Mouse (Mus musculus): ENCODE measurements around the gene Golgb1.

The Golgb1 gene

GRCm38 (mm10) chr16:36918505-36918904 lies 43.6 kb downstream of the Golgb1 start:
- no peak for DNase-seq (ENCODE audit: low spot score)

GRCm38 (mm10) chr16:36920410-36920809 lies 45.5 kb downstream of the Golgb1 start:
- DNase-seq (ENCODE audit: low spot score): no peak

GRCm38 (mm10) chr16:36921067-36921613 lies 46.2 kb downstream of the Golgb1 start:
- no peak for DNase-seq (ENCODE audit: low spot score)

- DNase-seq (ENCODE audit: low spot score): no peak
Observed at GRCm38 (mm10) chr16:36921980-36922379, 47.0 kb downstream of the Golgb1 start.

GRCm38 (mm10) chr16:36924312-36924711 lies 49.4 kb downstream of the Golgb1 start:
- DNase-seq (ENCODE audit: low spot score): no peak

GRCm38 (mm10) chr16:36925351-36925750 lies 50.4 kb downstream of the Golgb1 start:
- DNase-seq (ENCODE audit: low spot score): no peak

DNA sequence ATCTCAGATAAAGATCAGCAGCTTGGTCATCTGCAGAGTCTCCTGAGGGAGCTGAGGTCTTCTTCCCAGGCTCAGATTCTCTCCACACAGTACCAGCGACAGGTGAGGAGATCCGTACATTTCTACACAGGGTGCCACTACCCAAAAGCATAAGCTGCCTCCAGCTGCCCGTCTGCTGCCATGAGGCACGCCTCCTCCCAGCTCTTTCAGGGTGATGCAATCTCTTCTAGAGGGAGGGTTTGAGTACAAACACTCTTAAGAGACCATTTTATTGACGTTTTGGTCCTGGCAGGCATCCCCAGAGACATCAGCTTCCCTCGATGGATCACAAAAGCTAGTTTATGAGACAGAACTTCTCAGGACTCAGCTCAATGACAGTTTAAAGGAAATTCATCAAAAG lies 50.9 kb downstream of the Golgb1 start:
- no peak for DNase-seq (ENCODE audit: low spot score)

GRCm38 (mm10) chr16:36926514-36927447 lies 51.8 kb downstream of the Golgb1 start:
- no peak for DNase-seq (ENCODE audit: low spot score)

DNA sequence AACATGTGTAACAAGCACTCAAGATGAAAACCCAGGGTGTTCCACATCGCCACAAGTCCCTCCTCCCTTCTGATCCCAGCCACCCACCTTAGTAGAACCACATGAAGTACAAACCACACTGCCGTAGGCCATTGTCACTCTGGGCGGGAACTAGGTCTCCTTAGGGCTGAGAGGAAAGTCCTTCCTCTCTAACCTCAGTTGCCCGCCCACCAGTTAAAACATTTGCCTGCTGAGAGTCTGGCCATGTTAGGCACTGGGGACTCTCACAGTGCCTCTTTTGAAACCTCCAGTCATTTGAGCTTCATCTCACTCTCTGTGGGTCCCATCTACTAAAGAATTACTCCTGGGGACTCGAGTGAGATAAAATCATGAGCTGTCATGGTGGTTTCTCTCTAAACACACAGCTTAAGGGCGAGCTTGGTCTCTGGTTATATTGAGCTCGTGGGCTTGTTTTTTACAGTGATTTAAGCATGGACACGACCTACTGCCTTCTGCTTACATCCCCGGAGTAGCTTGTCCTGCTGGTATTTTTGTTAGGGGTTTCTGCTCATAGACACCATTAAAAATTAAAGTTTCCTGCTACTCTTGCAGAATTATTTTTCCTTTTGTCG lies 52.7 kb downstream of the Golgb1 start:
- DNase-seq (ENCODE audit: low spot score): no peak

DNA sequence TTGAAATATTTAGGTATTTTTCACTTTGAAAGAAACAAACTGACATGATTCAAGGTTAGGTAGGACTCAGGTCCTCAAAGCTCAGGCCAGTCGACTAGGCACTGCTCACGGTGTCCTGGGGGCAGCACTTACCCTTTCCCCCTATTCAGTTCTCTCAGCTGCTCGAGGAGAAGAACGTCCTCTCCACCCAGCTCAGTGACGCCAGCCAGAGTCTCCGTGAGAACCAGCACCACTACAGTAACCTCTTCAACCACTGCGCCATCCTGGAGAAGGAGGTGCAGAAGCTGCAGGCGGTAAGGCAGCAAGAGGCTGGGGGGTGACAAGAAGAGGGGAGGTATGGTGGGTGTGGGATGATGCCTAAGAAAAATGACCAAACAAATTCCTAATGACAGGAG lies 53.2 kb downstream of the Golgb1 start:
- no peak for DNase-seq (ENCODE audit: low spot score)

DNA sequence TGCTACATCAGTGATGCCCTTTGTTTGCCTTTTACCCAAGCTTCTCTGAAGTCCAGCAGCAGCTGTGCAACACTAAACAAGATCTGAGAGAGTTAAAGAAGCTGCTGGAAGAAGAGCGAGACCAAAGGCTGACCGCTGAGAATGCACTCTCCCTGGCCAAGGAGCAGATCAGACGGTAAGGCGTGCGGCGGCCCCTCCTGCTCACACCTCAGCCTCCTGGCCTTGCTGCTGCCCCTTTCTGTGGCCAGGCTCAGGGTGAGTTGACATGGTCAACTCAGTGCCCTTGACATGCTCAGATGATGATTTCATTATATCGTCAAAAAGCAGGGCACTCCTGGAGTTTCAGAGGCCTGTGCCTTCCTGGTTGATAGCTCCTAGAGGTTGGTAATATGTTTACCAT lies 54.3 kb downstream of the Golgb1 start:
- DNase-seq (ENCODE audit: low spot score): no peak

- no peak for DNase-seq (ENCODE audit: low spot score)
Observed at GRCm38 (mm10) chr16:36930231-36931136, 55.5 kb downstream of the Golgb1 start.

- DNase-seq (ENCODE audit: low spot score): no peak
Observed at GRCm38 (mm10) chr16:36931381-36931780, 56.4 kb downstream of the Golgb1 start.

- no peak for DNase-seq (ENCODE audit: low spot score)
Observed at GRCm38 (mm10) chr16:36931976-36932375, 57.0 kb downstream of the Golgb1 start.

GRCm38 (mm10) chr16:36932546-36932945 lies 57.6 kb downstream of the Golgb1 start:
- no peak for DNase-seq (ENCODE audit: low spot score)

DNA sequence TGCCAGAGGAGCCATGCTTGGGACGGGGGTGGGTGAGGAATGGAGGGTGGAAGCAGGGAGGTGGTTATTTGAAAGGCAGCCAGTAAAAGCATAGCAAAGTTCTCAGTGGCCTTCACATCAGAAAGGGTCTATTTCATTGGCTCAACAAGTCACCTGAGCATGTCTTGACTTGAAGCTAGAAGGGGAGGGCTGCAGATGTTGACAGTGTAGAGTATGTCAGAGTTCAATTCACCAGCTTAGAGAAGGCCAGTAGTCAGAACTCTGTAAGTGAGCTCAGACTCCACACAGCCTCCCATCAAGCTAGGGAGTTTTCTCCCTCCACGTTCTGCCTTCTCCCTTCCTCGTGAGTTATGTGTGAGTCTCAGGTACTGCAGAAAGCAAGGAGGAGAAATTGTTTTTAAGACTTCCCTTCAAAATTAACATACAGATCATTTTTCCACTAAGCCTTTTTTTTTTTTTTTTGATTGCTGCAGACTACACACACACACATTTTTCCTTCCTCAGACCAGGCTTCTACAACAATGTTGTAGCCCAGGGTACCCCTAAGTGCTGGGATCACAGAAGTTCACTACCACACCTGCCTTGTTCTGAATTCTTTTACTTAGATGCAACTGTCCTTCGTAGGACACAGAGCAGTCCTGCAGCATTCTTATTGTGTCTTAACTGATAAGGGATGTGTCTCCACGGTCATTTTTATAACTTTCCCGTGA lies 59.3 kb downstream of the Golgb1 start:
- DNase-seq (ENCODE audit: low spot score): peak; percentile 16

GRCm38 (mm10) chr16:36934841-36935620 lies 60.1 kb downstream of the Golgb1 start, which contains the start of gene Hcls1:
Gene Hcls1 (plus strand): TSS chr16:36934983.
- no peak for DNase-seq (ENCODE audit: low spot score)

DNA sequence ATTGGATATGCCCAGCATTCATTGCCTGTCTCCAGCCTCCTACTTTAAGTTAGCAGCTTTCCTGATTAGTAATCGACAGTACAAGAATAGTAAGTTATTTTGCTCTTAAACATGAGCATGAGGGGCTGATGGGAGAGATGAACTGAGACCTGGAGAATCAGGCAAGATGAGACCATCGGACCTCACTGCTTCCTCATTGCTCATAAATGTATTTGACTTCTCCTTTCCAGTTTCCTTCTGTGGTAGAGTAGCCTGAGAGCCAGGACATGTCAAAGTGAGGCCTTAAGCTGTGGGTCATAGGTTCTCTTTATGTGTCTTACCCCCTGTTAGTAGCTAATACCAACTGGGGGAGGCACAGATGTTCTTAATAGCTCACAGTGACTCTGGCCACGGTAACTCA lies 60.9 kb downstream of the Golgb1 start:
- no peak for DNase-seq (ENCODE audit: low spot score)

DNA sequence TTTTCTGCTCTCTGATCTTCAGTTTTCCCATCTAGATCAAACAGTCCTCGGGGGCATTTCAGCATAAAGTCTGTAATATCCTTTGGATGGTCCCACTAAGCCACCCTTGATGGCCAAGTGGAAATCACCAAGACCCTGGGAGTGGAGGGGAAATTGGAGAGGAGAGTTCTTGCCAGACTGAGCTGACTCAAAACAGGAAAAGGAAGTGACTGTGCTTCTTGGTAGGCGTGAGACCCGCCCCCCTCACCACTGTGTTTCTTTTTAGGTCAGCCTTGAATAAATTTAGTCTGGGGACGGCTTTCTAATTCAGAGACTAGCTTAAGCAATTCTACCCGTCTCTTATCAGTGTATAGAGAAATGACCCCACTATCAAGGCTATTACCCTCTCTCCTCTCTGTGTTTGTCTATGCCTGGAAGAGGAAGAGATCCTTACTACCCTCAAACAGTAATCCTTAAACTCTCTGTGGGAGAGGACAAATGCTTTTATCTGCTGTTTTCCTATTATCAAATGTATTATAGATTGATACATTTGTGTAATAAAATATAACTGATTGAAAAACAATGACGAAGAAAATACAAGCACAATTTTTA lies 66.3 kb downstream of the Golgb1 start:
- DNase-seq (ENCODE audit: low spot score): no peak

DNA sequence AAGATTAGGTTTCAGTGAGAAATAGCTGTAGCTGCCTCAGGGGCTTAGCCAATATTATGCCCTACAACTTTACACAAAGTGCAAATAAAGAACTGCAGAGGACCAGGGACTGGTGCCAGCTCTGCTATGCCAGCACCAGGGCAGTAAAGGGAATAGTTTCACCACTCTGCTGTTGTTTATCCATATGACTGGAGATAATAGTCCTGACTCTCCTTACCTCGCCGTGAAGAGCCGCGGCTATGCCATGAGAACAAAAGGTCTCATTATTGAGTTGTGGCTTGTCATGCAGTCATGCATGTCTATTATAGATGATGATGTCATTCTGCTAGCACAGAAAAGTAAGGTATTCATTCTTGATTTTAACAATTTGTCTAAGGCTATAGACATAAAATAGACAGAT lies 67.0 kb downstream of the Golgb1 start:
- DNase-seq (ENCODE audit: low spot score): no peak

Measured in urinary bladder, postnatal 25 days (tissue).